Mouse (Mus musculus) neural tube, embryonic 15.5 days (tissue): ENCODE measurements at regions not wholly inside any gene's neighbourhood (a gene's known extent, or its start where the extent isn't known, plus 50 kb on each side); places are given as distances from the start of the nearest gene placed in this dataset.

Experiments
- ATAC-seq: fragments of 200-750 bp; cut with Nextera tagmentation; 2 replicates; pipeline ENCODE4 v1.8.0; 2017; ENCODE audit warnings: mild to moderate bottlenecking, moderate TSS enrichment, moderate library complexity; ENCODE audit not compliant: low FRiP score
- H3K27ac ChIP-seq: fragments of 300-500 bp; sonication (generic); replicated peaks from 2 replicates; pipeline ENCODE4 v1.5.1; 2015; ENCODE audit warnings: mild to moderate bottlenecking, inconsistent platforms
- H3K27me3 ChIP-seq: fragments of 300-500 bp; sonication (generic); replicated peaks from 2 replicates; pipeline ENCODE4 v1.6.1; 2015; ENCODE audit warnings: inconsistent platforms
- H3K36me3 ChIP-seq: fragments of 300-500 bp; sonication (generic); 2 replicates; pipeline ENCODE4 v1.6.1; 2015; ENCODE audit warnings: inconsistent platforms
- H3K4me1 ChIP-seq: fragments of 300-500 bp; sonication (generic); 2 replicates; pipeline ENCODE4 v1.6.1; 2015; ENCODE audit warnings: inconsistent platforms
- H3K4me2 ChIP-seq: fragments of 300-500 bp; sonication (generic); 2 replicates; pipeline ENCODE4 v1.6.1; 2015; ENCODE audit warnings: inconsistent platforms, mild to moderate bottlenecking, moderate library complexity
- H3K4me3 ChIP-seq: fragments of 300-500 bp; sonication (generic); replicated peaks from 2 replicates; pipeline ENCODE4 v1.5.1; 2015; ENCODE audit warnings: mild to moderate bottlenecking, inconsistent platforms
- H3K9ac ChIP-seq: fragments of 300-500 bp; sonication (generic); replicated peaks from 2 replicates; pipeline ENCODE4 v1.6.1; 2015; ENCODE audit warnings: mild to moderate bottlenecking, inconsistent platforms
- H3K9me3 ChIP-seq: fragments of 300-500 bp; sonication (generic); replicated peaks from 2 replicates; pipeline ENCODE4 v1.6.1; 2016; ENCODE audit warnings: inconsistent platforms
- WGBS: fragments of 180-500 bp; shearing (Covaris S2); methylation state at CpG from one replicate; pipeline ENCODE4 v1.1.7; 2015; ENCODE audit warnings: mixed read lengths; 5-methylcytosine and 5-hydroxymethylcytosine counted together

GRCm38 (mm10) chr8:39833251-39833650 is 841.6 kb upstream of the Adam24 start:
- H3K27ac ChIP-seq: no peak overlapping the region
- no peak for ATAC-seq
- no peak overlapping the region for H3K4me3 ChIP-seq
- H3K9ac ChIP-seq: no peak overlapping the region
- H3K9me3 ChIP-seq: no peaks in the 10 kb centered on the region
- no peak overlapping the region for H3K4me2 ChIP-seq
- H3K4me1 ChIP-seq: no peaks in the 10 kb centered on the region
- H3K36me3 ChIP-seq: no peaks in the 10 kb centered on the region
- H3K27me3 ChIP-seq: no peaks in the 10 kb centered on the region
- WGBS: 95% methylated on average over 1 of the region's 1 CpGs

DNA sequence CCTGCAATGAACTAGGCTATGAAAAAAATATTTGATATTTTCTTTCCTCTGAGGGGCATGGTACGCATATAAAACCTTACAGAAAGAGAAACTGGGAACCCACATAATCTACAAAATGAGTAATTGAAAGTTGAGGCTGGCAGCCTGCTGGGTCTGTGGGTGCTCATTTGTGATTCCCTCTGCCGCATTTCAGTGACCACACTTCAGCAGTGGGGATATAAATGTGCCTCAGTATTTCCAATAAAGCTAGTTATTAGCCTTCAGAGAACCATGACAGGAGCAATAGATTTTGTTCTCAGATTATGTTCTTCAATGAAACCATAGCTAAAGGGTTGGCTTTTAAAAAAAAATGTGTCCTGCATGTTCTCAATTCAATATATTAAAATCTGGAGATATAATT is 828.0 kb upstream of the Adam24 start:
- 57% methylated on average over 2 of the region's 2 CpGs for WGBS
- Histone ChIP-seq H3K9me3 (no peaks in the 10 kb centered on the region), H3K27ac (no peak overlapping the region), H3K27me3 (no peaks in the 10 kb centered on the region), H3K36me3 (no peaks in the 10 kb centered on the region), H3K4me3 (no peak overlapping the region), H3K9ac (no peak overlapping the region), H3K4me1 (no peaks in the 10 kb centered on the region), H3K4me2 (no peak overlapping the region)
- peak; percentile 69 for ATAC-seq

DNA sequence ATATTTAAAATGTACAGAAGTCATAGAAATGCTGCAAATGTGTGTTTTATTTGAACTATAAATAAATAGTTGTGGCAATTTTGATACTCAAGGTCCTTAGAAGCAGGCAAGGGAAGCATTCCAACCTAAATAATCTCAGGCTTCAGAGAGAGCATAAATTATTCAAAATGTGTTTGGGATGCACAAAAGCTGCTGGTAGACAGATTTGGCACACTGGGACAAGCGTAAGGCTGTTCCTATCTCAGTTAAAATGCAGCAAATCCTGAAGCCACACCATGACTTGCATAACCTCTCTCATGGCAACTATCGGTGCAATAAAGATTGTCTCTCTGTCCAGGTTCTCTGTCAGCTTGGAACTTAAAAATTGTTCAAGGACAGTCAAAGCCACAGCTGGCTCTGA is 812.3 kb upstream of the Adam24 start:
- WGBS: 72% methylated on average over 2 of the region's 2 CpGs
- no peak overlapping the region for H3K4me3 ChIP-seq

DNA sequence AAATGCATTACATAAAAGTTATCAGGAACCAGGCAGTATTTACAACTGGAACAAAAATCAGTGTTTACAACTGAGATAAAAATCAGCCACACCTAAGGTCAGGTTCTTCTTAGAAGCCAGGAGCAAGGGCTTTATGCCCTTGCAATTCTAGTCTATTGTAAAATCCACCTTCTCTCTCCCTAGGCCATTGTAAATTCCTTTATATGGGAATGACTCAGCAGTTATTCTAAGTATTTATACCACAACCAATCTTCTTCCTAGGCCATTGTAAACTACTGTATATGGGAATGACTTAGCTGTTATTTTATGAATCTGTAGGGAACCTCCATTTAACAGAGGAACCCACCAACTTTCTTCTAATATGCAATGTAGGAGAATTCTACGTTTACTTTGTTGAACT is 772.6 kb upstream of the Adam24 start:
- no peak overlapping the region for H3K27ac ChIP-seq
- no peaks in the 10 kb centered on the region for H3K4me1 ChIP-seq
- no peaks in the 10 kb centered on the region for H3K36me3 ChIP-seq
- H3K27me3 ChIP-seq: no peaks in the 10 kb centered on the region
- H3K4me2 ChIP-seq: no peak overlapping the region
- H3K9me3 ChIP-seq: no peaks in the 10 kb centered on the region
- H3K9ac ChIP-seq: no peak overlapping the region
- no peak overlapping the region for H3K4me3 ChIP-seq
- 73% methylated on average over 1 of the region's 1 CpGs for WGBS
- no peak for ATAC-seq

More for the DNA sequence above, 812.3 kb upstream of the Adam24 start:
- no peak overlapping the region for H3K4me2 ChIP-seq
- no peak overlapping the region for H3K9ac ChIP-seq
- no peak for ATAC-seq
- H3K27ac ChIP-seq: no peak overlapping the region
- no peaks in the 10 kb centered on the region for H3K36me3 ChIP-seq
- no peaks in the 10 kb centered on the region for H3K27me3 ChIP-seq
- no peaks in the 10 kb centered on the region for H3K9me3 ChIP-seq
- no peaks in the 10 kb centered on the region for H3K4me1 ChIP-seq

DNA sequence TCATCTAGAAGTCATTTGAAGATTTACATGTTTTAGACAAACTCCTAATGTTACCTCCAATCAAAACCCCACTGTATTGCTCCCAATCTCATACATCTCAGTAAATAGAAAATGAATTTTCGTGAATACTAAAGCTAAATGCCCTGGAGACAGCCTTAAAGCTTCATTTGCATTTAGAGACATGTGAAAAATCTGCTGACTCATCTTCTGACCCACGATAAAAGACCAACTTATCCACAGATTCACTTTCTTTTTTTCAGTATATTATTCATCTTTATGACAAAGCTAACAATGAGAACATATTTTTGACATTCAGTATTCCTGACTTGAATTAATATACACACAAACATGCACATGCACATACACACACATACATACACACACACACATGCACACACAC is 762.0 kb upstream of the Adam24 start:
- Histone ChIP-seq H3K4me2 (no peak overlapping the region), H3K36me3 (no peaks in the 10 kb centered on the region), H3K27ac (no peak overlapping the region), H3K27me3 (no peaks in the 10 kb centered on the region), H3K4me1 (no peaks in the 10 kb centered on the region), H3K9me3 (no peaks in the 10 kb centered on the region), H3K9ac (no peak overlapping the region), H3K4me3 (no peak overlapping the region)
- no peak for ATAC-seq
- WGBS: 64% methylated on average over 2 of the region's 2 CpGs

GRCm38 (mm10) chr8:39921336-39921735 is 753.5 kb upstream of the Adam24 start:
- H3K27ac ChIP-seq: no peak overlapping the region
- no peak overlapping the region for H3K4me2 ChIP-seq
- H3K9me3 ChIP-seq: no peaks in the 10 kb centered on the region
- no peak overlapping the region for H3K9ac ChIP-seq
- no peak overlapping the region for H3K4me3 ChIP-seq
- H3K4me1 ChIP-seq: no peaks in the 10 kb centered on the region
- WGBS: 75% methylated on average over 2 of the region's 2 CpGs
- no peak for ATAC-seq
- H3K36me3 ChIP-seq: no peaks in the 10 kb centered on the region
- H3K27me3 ChIP-seq: no peaks in the 10 kb centered on the region

DNA sequence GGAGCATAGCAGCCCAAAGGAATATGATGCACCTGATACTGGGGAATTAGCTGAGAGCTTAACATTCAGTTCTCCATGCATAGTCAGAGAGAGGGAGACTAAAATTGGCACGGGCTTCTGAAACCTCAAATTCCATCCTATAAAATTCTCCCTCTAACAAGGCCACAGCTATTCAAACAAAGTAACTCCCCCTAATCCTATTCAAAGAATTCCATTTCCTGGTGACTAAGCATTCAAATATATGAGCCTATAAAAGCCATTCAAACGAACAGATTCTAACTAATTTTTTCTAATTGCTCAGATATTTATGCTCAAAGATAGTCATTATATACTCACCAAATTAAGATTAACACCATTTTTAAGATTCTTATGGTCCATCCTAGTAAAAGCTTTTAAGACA is 751.1 kb upstream of the Adam24 start:
- 65% methylated on average over 2 of the region's 2 CpGs for WGBS
- Histone ChIP-seq H3K4me3 (no peak overlapping the region), H3K4me1 (no peaks in the 10 kb centered on the region), H3K27ac (no peak overlapping the region), H3K4me2 (no peak overlapping the region), H3K36me3 (no peaks in the 10 kb centered on the region), H3K9me3 (no peaks in the 10 kb centered on the region), H3K27me3 (no peaks in the 10 kb centered on the region), H3K9ac (no peak overlapping the region)
- ATAC-seq: no peak

- Histone ChIP-seq H3K9ac (no peak overlapping the region), H3K4me3 (no peak overlapping the region), H3K27ac (no peak overlapping the region), H3K4me1 (peaks cover 8% of the 10 kb centered on the region; the same call in 1 of the 2 replicates), H3K27me3 (no peaks in the 10 kb centered on the region), H3K4me2 (no peak overlapping the region), H3K9me3 (no peaks in the 10 kb centered on the region), H3K36me3 (no peaks in the 10 kb centered on the region)
- peak; percentile 73 for ATAC-seq
- WGBS: 57% methylated on average over 6 of the region's 6 CpGs
Observed at GRCm38 (mm10) chr8:39950178-39950896, 724.5 kb upstream of the Adam24 start.

DNA sequence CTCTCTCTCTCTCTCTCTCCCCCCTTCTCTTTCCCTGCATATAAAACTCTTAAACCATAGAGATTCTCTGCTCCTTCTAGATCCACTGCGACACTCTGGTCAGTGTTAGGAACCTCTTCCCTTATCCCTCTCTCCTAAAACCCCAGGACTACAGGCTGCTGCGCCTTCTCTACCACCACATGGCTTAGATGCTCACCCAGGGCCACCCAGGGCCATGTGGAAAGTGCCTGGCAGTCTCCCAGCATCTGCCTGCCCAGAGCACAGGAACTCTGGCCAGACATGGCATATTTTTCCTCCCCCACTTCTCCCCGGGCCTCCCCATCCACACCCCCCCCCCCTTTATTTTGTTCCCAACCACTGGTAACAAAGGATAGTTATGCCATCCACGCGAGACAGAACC is 720.4 kb upstream of the Adam24 start:
- no peak for ATAC-seq
- Histone ChIP-seq H3K27ac (no peak overlapping the region), H3K4me2 (no peak overlapping the region), H3K36me3 (no peaks in the 10 kb centered on the region), H3K4me1 (peaks cover 8% of the 10 kb centered on the region; the same call in 1 of the 2 replicates), H3K9me3 (no peaks in the 10 kb centered on the region), H3K4me3 (no peak overlapping the region), H3K9ac (no peak overlapping the region), H3K27me3 (no peaks in the 10 kb centered on the region)
- WGBS: 72% methylated on average over 5 of the region's 5 CpGs

- Histone ChIP-seq H3K4me3 (no peak overlapping the region), H3K9ac (no peak overlapping the region), H3K4me2 (no peak overlapping the region), H3K36me3 (no peaks in the 10 kb centered on the region), H3K27me3 (no peaks in the 10 kb centered on the region), H3K4me1 (peaks cover 6% of the 10 kb centered on the region; the same call in 1 of the 2 replicates), H3K9me3 (no peaks in the 10 kb centered on the region), H3K27ac (no peak overlapping the region)
- 44% methylated on average over 4 of the region's 4 CpGs for WGBS
- no peak for ATAC-seq
Observed at GRCm38 (mm10) chr8:39954924-39955323, 720.0 kb upstream of the Adam24 start.

- no peak overlapping the region for H3K4me3 ChIP-seq
- H3K27ac ChIP-seq: no peak overlapping the region
- no peaks in the 10 kb centered on the region for H3K36me3 ChIP-seq
- H3K9ac ChIP-seq: no peak overlapping the region
- no peaks in the 10 kb centered on the region for H3K27me3 ChIP-seq
- no peaks in the 10 kb centered on the region for H3K4me1 ChIP-seq
- no peaks in the 10 kb centered on the region for H3K9me3 ChIP-seq
- WGBS: 96% methylated on average over 1 of the region's 1 CpGs
- no peak overlapping the region for H3K4me2 ChIP-seq
- ATAC-seq: no peak
Observed at GRCm38 (mm10) chr8:40005207-40005837, 669.6 kb upstream of the Adam24 start.

DNA sequence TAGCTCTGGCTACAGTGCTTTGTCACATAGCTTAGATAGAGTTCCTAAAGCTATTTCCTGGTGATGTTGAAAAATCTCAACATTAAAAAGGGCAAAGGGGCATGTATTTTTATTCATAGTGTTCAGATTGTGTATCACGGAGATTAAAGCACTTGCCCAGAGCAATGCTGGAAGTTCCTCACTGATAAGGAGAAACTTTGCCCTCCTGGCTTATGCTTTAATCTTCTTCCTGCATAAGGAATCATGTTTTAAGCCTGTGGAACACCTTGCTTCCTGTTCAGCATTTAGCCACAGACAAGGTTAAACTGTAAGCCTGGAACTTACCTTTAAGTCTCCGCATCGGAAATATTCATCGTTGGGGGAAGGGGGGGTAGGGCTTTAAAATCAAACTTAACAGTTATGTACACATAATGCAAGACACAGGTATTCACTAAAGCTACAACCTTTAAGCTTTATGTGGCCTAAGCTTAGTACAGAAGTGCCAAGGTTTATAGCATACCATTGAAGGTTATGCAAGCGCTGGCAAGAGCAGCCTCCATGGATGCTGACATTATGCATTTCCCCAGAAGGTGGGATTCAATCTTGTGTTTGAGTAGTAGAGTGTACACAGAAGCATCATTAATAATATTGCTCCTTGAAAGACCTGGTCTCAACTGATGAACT is 655.5 kb upstream of the Adam24 start:
- H3K4me2 ChIP-seq: no peak overlapping the region
- H3K9me3 ChIP-seq: no peaks in the 10 kb centered on the region
- no peak for ATAC-seq
- no peak overlapping the region for H3K27ac ChIP-seq
- H3K9ac ChIP-seq: no peak overlapping the region
- no peaks in the 10 kb centered on the region for H3K27me3 ChIP-seq
- H3K36me3 ChIP-seq: no peaks in the 10 kb centered on the region
- 94% methylated on average over 5 of the region's 5 CpGs for WGBS
- no peaks in the 10 kb centered on the region for H3K4me1 ChIP-seq
- H3K4me3 ChIP-seq: no peak overlapping the region
